Mouse (Mus musculus) cerebellum, adult 2 months (tissue): Measurements from ENCODE around the gene Pomt1.

ENCODE experiments used
- CTCF ChIP-seq: fragments of 200-500 bp; IDR thresholded peaks from 2 replicates; pipeline ENCODE4 v1.5.1; 2011; ENCODE audit warnings: low read depth, mild to moderate bottlenecking, control low read depth, low read length, moderate library complexity, borderline replicate concordance; ENCODE audit not compliant: insufficient read depth
- POLR2A ChIP-seq: fragments of 200-500 bp; IDR thresholded peaks from 2 replicates; pipeline ENCODE4 v1.6.1; 2011; ENCODE audit warnings: low read length, control low read depth, borderline replicate concordance; ENCODE audit not compliant: insufficient read depth

GRCm38 (mm10) chr2:32251791-32252527, 15.6 kb downstream of the Pomt1 start:
- TF ChIP-seq CTCF (no peak), POLR2A (no peak)
